11 mouse cellular contexts compared by ENCODE assay signal in the genomic region with DNA sequence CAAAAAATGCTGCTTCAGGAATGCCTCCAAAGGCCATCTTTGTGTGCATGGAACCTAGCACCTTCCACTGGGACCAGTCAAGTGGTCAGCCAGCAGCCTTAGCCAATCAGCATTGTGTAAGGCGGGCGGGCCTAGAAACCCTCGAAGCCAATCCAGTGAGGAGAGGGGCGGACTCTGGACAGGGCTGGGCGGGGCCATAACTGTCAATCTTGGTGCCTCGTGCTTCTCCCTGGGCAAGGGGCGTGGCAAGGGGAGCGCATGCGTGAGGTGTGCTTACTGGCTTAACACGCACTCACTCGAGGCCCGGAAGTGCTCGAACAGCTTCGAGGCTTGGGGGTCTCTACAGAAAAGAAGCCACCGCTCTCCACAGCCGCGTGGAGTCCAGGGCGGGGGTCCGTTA. TPM values are rescaled to one million over a fixed set of nuclear protein-coding genes. Genes with fewer than 3 reads are reported as not detected.
A peak's percentile ranks its signal among the peaks of the same experiment; 100 is the strongest.
DNase-seq lines count a peak whose midpoint lies in the region; ATAC-seq lines count a peak whose summit lies in the region.
"Had no signal": no experiment of that assay in that cellular context is flagged by ENCODE, and none has a peak within 500 bp of the region (broad histone marks: within the 10 kb centered on the region; RNA-seq: fewer than 3 reads in every experiment).

A gene (plus strand): TSS at position 349 of the 400 bp plus-strand sequence.

- H3K9ac ChIP-seq in embryonic facial prominence, embryonic 14.5 days (ENCODE audit: low read depth, low read length), result no peak within 1 kb of the TSS
- no peak within 1 kb of the TSS for H3K9ac ChIP-seq in heart, embryonic 11.5 days (ENCODE audit: low read depth, low read length)

- H3K27ac ChIP-seq in embryonic facial prominence, embryonic 14.5 days (replicated peaks; ENCODE audit: low read depth, low read length), result no peak within 1 kb of the TSS
- no peak within 1 kb of the TSS for H3K27ac ChIP-seq in heart, embryonic 11.5 days (ENCODE audit: low read depth, low read length)

- WGBS in embryonic facial prominence, embryonic 14.5 days, result 47% methylated on average over 15 of the region's 19 CpGs
- 52% methylated on average over 19 of the region's 19 CpGs for WGBS in heart, embryonic 11.5 days (ENCODE audit: insufficient replicate concordance)

- peaks cover 4% of the 10 kb centered on the region; the same call in 1 of the 2 replicates for H3K4me1 ChIP-seq in embryonic facial prominence, embryonic 14.5 days (ENCODE audit: control insufficient read depth, insufficient read depth, low read length)
- H3K4me1 ChIP-seq in heart, embryonic 11.5 days (ENCODE audit: control insufficient read depth, insufficient read depth, low read length), result peaks cover 9% of the 10 kb centered on the region

- H3K36me3 ChIP-seq in embryonic facial prominence, embryonic 14.5 days (ENCODE audit: control insufficient read depth, insufficient read depth, low read length), result 0 out of 2 replicates have a peak, but pooled peaks cover 1% of the 10 kb centered on the region
- no peaks in the 10 kb centered on the region for H3K36me3 ChIP-seq in heart, embryonic 11.5 days (ENCODE audit: control insufficient read depth, insufficient read depth, low read length)

- no peaks in the 10 kb centered on the region for H3K9me3 ChIP-seq in embryonic facial prominence, embryonic 14.5 days (ENCODE audit: control insufficient read depth, low read length)
- no peaks in the 10 kb centered on the region for H3K9me3 ChIP-seq in heart, embryonic 11.5 days (replicated peaks; ENCODE audit: control insufficient read depth, low read length)

- ATAC-seq in embryonic facial prominence, embryonic 14.5 days (ENCODE audit: low read depth), result no peak
- ATAC-seq in heart, embryonic 11.5 days (replicated peaks; ENCODE audit: insufficient number of reproducible peaks, low FRiP score, low TSS enrichment), result no peak; the same call in 1 of the 2 replicates

- no peak within 1 kb of the TSS for H3K4me2 ChIP-seq in embryonic facial prominence, embryonic 14.5 days (ENCODE audit: low read depth, low read length)
- H3K4me2 ChIP-seq in heart, embryonic 11.5 days, result no peak within 1 kb of the TSS

- peak; percentile 27 for DNase-seq in adrenal gland, postnatal 10 days
- DNase-seq in adrenal gland, postnatal 36 days, result no peak
- DNase-seq in 3134 (ENCODE audit: extremely low read depth, insufficient read length, low spot score) (peak; percentile 55), adipocyte (ENCODE audit: low spot score) (no peak)
- DNase-seq in embryonic facial prominence, embryonic 14.5 days (ENCODE audit: low spot score), result peak; percentile 52
- DNase-seq in mesoderm, embryonic 11.5 days (ENCODE audit: low read depth, low spot score), result peak; percentile 54
- no peak for DNase-seq in layer of hippocampus, postnatal 36 days
- DNase-seq: B cell, adult 2 months had no signal

- no peaks in the 10 kb centered on the region for H3K27me3 ChIP-seq in embryonic facial prominence, embryonic 14.5 days (replicated peaks; ENCODE audit: control insufficient read depth, insufficient read depth, low read length)
- peaks cover 18% of the 10 kb centered on the region for H3K27me3 ChIP-seq in heart, embryonic 11.5 days (ENCODE audit: control insufficient read depth, insufficient read depth, low read length)

- H3K4me3 ChIP-seq in embryonic facial prominence, embryonic 14.5 days (ENCODE audit: low read depth, low read length), result no peak within 1 kb of the TSS
- H3K4me3 ChIP-seq in heart, embryonic 11.5 days (ENCODE audit: low read depth, low read length), result no peak within 1 kb of the TSS

RNA-seq across cellular contexts. Expression of the gene that starts here (rescaled TPM):
- total RNA-seq in adrenal gland, postnatal 10 days (2021), result not detected
- total RNA-seq in adrenal gland, postnatal 36 days (2021), result not detected
- polyA plus RNA-seq in embryonic facial prominence, embryonic 14.5 days (2014; fragmentation: Nextera tagmentation; extraction: Ambion mirVana), result 0.77 and 1.3 TPM in 2 replicates
- not detected for total RNA-seq in layer of hippocampus, postnatal 36 days (2021)
- 0.54 and 0.63 TPM in 2 replicates for polyA plus RNA-seq in heart, embryonic 11.5 days (2014; fragmentation: Nextera tagmentation; extraction: Ambion mirVana)
- polyA plus RNA-seq: heart, embryonic 16.5 days; spleen, adult 2 months had no signal

Comparison
In these comparisons a context has a peak if more than half of its experiments do, and no peak if none do; other contexts are left out.
1. Peak in DNase-seq in adrenal gland, postnatal 10 days; RNA of the gene not detected or under 1 TPM.
2. DNase-seq: peak in 3134 (single experiment), embryonic facial prominence, embryonic 14.5 days (single experiment) and mesoderm, embryonic 11.5 days (single experiment); none in adrenal gland, postnatal 36 days (0 of 2), adipocyte (single experiment) and layer of hippocampus, postnatal 36 days (0 of 2).